Mouse (Mus musculus) thymus, adult 2 months (tissue): ENCODE results near the gene Timm10. TPM values are rescaled to one million over a fixed set of nuclear protein-coding genes. Genes with fewer than 3 reads are reported as not detected.
A peak's percentile ranks its signal among the peaks of the same experiment; 100 is the strongest.

Source experiments
- DNase-seq: peaks from one replicate; pipeline ENCODE4 v3.0.0; 2021
- H3K27ac ChIP-seq: fragments of 200-500 bp; 2 replicates; pipeline ENCODE4 v1.5.1; 2012; ENCODE audit warnings: low read length, control low read depth; ENCODE audit not compliant: control insufficient read depth, insufficient read depth
- H3K27me3 ChIP-seq: fragments of 200-500 bp; 2 replicates; pipeline ENCODE4 v1.6.1; 2012; ENCODE audit warnings: mild to moderate bottlenecking, low read length, moderate library complexity, mixed read lengths; ENCODE audit not compliant: control insufficient read depth, insufficient read depth
- H3K36me3 ChIP-seq: fragments of 200-500 bp; 2 replicates; pipeline ENCODE4 v1.6.1; 2012; ENCODE audit warnings: mild to moderate bottlenecking, low read length, moderate library complexity; ENCODE audit not compliant: control insufficient read depth, insufficient read depth
- H3K4me1 ChIP-seq: fragments of 200-500 bp; replicated peaks from 2 replicates; pipeline ENCODE4 v1.6.1; 2012; ENCODE audit warnings: low read length; ENCODE audit not compliant: control insufficient read depth, insufficient read depth
- H3K4me3 ChIP-seq: fragments of 200-500 bp; 2 replicates; pipeline ENCODE4 v1.5.1; 2012; ENCODE audit warnings: mild to moderate bottlenecking, low read length, control low read depth, moderate library complexity; ENCODE audit not compliant: control insufficient read depth, insufficient read depth
- CTCF ChIP-seq: fragments of 200-500 bp; IDR thresholded peaks from 2 replicates; pipeline ENCODE4 v1.5.1; 2012; ENCODE audit warnings: mild to moderate bottlenecking, control low read depth, low read length, moderate library complexity, borderline replicate concordance; ENCODE audit not compliant: control insufficient read depth, poor library complexity, insufficient read depth; ENCODE audit errors: extremely low read depth
- POLR2A ChIP-seq: fragments of 200-500 bp; IDR thresholded peaks from 2 replicates; pipeline ENCODE4 v1.6.1; 2012; ENCODE audit warnings: mild to moderate bottlenecking, low read length, control low read depth, moderate library complexity; ENCODE audit not compliant: control insufficient read depth, poor library complexity, insufficient read depth; ENCODE audit errors: extremely low read depth
- WGBS: fragments of 180-500 bp; shearing (Covaris S2); methylation state at CpG from one replicate; pipeline ENCODE4 v1.1.7; 2018; 5-methylcytosine and 5-hydroxymethylcytosine counted together
- polyA plus RNA-seq: library from polyadenylated mRNA; depleted of rRNA; stranded (reverse); fragments of >200 nt; gene quantifications from 2 replicates; pipeline ENCODE4 v1.2.3, GENCODE M21; 2012

Timm10 gene
- polyA plus RNA-seq, 1 experiment: 29.0 TPM

GRCm38 (mm10) chr2:84831666-84832391 is 5.0 kb downstream of the Timm10 start:
- Histone ChIP-seq H3K27me3 (no peaks in the 10 kb centered on the region), H3K27ac (no peak overlapping the region)
- WGBS: 38% methylated on average over 10 of the region's 10 CpGs

DNA sequence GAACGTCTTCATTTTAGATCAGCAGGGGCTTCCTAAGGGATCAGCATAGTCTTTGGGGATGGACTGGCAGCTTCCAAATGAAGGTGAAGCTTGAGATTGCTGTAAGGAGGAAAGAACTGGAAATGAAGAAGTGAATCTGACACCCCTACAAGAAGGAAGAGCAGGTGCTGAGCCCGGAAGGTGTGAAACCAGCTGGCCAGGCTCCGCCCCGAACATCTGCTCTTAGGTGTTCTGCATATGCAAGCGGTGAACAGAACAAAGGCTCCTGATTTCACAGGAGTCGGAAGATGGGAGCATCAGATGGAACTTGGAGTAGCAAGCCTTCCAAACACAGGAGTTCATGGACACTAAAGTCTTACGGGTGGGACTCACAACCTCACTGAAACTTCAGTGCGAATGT is 10.3 kb downstream of the Timm10 start:
- 32% methylated on average over 8 of the region's 8 CpGs for WGBS
- no peaks in the 10 kb centered on the region for H3K36me3 ChIP-seq
- H3K4me3 ChIP-seq: no peak overlapping the region
- DNase-seq: peak; percentile 71
- TF ChIP-seq POLR2A (no peak), CTCF (no peak)
- peaks cover 38% of the 10 kb centered on the region for H3K4me1 ChIP-seq
- H3K27ac ChIP-seq: peak overlapping the region; percentile 81
- no peaks in the 10 kb centered on the region for H3K27me3 ChIP-seq

More at GRCm38 (mm10) chr2:84831666-84832391, 5.0 kb downstream of the Timm10 start:
- Histone ChIP-seq H3K4me1 (peaks cover 16% of the 10 kb centered on the region), H3K4me3 (no peak overlapping the region), H3K36me3 (no peaks in the 10 kb centered on the region)
- peak; percentile 84 for DNase-seq
- peak; percentile 76; the same call in 1 of the 2 replicates for TF ChIP-seq CTCF
- no peak for TF ChIP-seq POLR2A

GRCm38 (mm10) chr2:84837817-84838592 is 11.2 kb downstream of the Timm10 start:
- Histone ChIP-seq H3K4me1 (peaks cover 40% of the 10 kb centered on the region), H3K4me3 (no peak overlapping the region), H3K27me3 (no peaks in the 10 kb centered on the region), H3K36me3 (no peaks in the 10 kb centered on the region), H3K27ac (peak overlapping the region; percentile 93)
- no peak for TF ChIP-seq POLR2A
- no peak for TF ChIP-seq CTCF
- peak; percentile 62 for DNase-seq
- 6% methylated on average over 9 of the region's 9 CpGs for WGBS

DNA sequence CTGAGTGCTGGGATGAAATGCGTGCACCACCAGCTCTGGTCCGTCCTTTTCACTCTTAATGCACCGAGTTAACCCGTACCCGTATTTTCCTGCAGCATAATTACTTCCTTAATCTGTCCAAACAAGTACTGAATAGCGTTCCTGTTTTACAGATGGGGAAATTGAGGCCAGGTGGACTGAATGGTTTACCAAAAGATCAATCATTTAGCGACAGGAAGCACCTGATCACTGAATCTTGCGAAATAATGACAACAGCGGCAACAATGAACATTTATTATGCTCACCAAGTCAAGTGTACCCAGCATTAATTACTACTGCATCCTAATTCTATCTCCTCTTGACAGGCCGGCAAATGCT is 11.8 kb downstream of the Timm10 start, which contains the start of gene Slc43a1:
Slc43a1 (plus strand) TSS at position 258 of the 357 bp plus-strand sequence.
- Histone ChIP-seq H3K4me1 (peaks cover 40% of the 10 kb centered on the region), H3K4me3 (peak within 1 kb of the TSS; percentile 96)
- TF ChIP-seq POLR2A: no peak
- no peak for TF ChIP-seq CTCF

DNA sequence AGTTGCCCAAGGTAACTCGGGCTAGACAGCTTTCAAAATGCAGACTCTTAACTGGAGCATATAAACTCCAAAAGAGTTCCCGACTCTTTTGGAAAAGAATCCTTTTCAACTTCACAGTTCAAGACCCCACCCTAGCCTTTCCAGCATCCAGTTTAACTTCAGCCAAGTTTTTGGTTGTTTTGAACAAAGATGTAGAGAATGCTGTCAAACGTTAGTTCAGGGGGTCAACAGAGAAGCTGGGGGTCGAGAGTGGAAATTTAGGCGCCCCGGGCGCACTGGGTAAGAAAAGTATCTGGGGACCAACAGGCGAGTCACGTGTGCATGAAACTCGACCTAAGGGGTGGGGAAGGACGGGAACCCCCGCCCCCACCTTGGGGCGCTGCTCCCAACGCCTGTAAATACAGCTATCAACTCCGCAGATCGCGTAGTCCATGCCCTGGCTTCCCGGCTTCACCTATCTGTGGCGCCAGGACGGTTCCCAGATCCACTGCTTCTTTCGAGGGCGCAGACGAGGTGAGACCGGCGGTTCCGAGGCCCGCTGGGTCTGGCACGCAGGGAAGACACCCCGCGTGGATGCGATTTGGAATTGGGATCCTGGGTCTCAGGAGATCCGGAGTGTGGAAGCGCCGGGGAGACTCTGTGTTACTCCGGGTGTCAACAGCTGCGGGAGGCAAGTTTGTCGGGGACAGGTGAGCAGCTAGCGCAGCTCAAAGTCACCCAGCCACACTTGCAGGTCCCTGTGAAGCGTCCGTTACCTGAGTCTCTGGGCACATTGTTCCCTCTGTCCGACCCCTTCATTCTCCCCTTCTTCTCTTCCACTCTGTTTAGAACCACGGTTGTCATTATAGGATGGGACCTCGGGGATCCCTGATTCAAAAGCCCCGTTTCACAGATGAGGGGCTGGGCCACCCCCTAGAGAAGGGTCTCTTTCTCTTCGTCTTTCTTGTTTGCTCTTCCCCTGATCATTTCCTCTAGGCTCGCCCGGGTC is 12.5 kb downstream of the Timm10 start:
- peak; percentile 45 for DNase-seq

More for the DNA sequence above, 11.8 kb downstream of the Timm10 start, which contains the start of gene Slc43a1:
- WGBS: 26% methylated on average over 10 of the region's 10 CpGs
- Histone ChIP-seq H3K27me3 (no peaks in the 10 kb centered on the region), H3K27ac (peak within 1 kb of the TSS; percentile 93), H3K36me3 (no peaks in the 10 kb centered on the region)
- DNase-seq: no peak

More for the DNA sequence above, 12.5 kb downstream of the Timm10 start:
- Histone ChIP-seq H3K27ac (peak overlapping the region; percentile 82), H3K27me3 (no peaks in the 10 kb centered on the region), H3K4me3 (peak overlapping the region; percentile 96), H3K4me1 (peaks cover 47% of the 10 kb centered on the region), H3K36me3 (no peaks in the 10 kb centered on the region)
- WGBS: 1% methylated on average over 47 of the region's 47 CpGs
- no peak for TF ChIP-seq CTCF
